In the genomic region with DNA sequence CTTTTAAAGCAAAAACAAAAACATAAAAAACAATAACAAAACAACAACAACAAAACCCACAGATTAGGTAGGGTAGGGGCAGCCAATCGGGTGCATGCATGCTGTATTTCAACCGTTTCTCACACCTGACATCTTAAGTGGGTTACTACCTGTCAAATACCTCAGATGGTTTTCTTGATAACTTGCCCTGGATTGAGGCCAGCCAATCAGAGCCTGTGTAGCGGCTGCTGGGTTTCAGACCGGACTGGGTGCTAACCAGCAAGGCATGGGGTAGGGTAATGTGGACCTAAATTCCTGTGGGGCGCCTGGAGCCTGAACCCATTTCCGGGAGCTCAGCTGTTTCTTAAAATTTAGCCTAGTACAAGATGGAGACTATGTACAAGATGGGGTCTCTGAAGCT, we compare ENCODE assay signal across 7 mouse cellular contexts. TPM values are rescaled to one million over a fixed set of nuclear protein-coding genes. Genes with fewer than 3 reads are reported as not detected.
DNase-seq lines count a peak whose midpoint lies in the region; ATAC-seq and TF ChIP-seq lines count a peak whose summit lies in the region.

No protein-coding gene starts in this region.

- H3K27me3 ChIP-seq in neural tube, embryonic 12.5 days (replicated peaks) = peaks cover 41% of the 10 kb centered on the region
- H3K27me3 ChIP-seq in hindbrain, embryonic 13.5 days = peaks cover 48% of the 10 kb centered on the region
- H3K27me3 ChIP-seq in limb, embryonic 11.5 days (ENCODE audit: control insufficient read depth, insufficient read depth, low read length) = peaks cover 31% of the 10 kb centered on the region
- no peaks in the 10 kb centered on the region for H3K27me3 ChIP-seq in stomach, postnatal 0 days (ENCODE audit: control insufficient read depth, insufficient read depth, low read length)

- no peak overlapping the region for H3K9ac ChIP-seq in neural tube, embryonic 12.5 days
- H3K9ac ChIP-seq in hindbrain, embryonic 13.5 days = no peak overlapping the region
- H3K9ac ChIP-seq in limb, embryonic 11.5 days (ENCODE audit: low read length) = no peak overlapping the region
- no peak overlapping the region for H3K9ac ChIP-seq in stomach, postnatal 0 days (ENCODE audit: low read length)

- no peak overlapping the region for H3K4me3 ChIP-seq in neural tube, embryonic 12.5 days
- H3K4me3 ChIP-seq in hindbrain, embryonic 13.5 days = no peak overlapping the region; the same call in 1 of the 2 replicates
- no peak overlapping the region for H3K4me3 ChIP-seq in limb, embryonic 11.5 days (ENCODE audit: low read depth, low read length)
- no peak overlapping the region for H3K4me3 ChIP-seq in stomach, postnatal 0 days (ENCODE audit: low read depth, low read length)

- DNase-seq in neural tube, embryonic 10.5 days (ENCODE audit: extremely low spot score, low spot score) = no peak
- no peak for DNase-seq in limb, embryonic 11.5 days (ENCODE audit: low spot score)
- DNase-seq in stomach, postnatal 0 days (ENCODE audit: low spot score) = no peak
- DNase-seq in frontal cortex, postnatal 25 days (ENCODE audit: low spot score in 2 of 2) = no peak
- no peak for DNase-seq in natural killer cell, adult 2 months (ENCODE audit: low spot score in 2 of 2)

- peaks cover 7% of the 10 kb centered on the region for H3K4me1 ChIP-seq in neural tube, embryonic 12.5 days
- peaks cover 13% of the 10 kb centered on the region for H3K4me1 ChIP-seq in hindbrain, embryonic 13.5 days (replicated peaks)
- H3K4me1 ChIP-seq in limb, embryonic 11.5 days (ENCODE audit: control insufficient read depth, insufficient read depth, low read length) = no peaks in the 10 kb centered on the region
- no peaks in the 10 kb centered on the region for H3K4me1 ChIP-seq in stomach, postnatal 0 days (replicated peaks; ENCODE audit: control insufficient read depth, insufficient read depth)

- ATAC-seq in neural tube, embryonic 12.5 days (ENCODE audit: low FRiP score, low read depth) = no peak
- ATAC-seq in hindbrain, embryonic 13.5 days (ENCODE audit: low FRiP score) = peak; percentile 29; the same call in 1 of the 2 replicates
- no peak for ATAC-seq in limb, embryonic 11.5 days (ENCODE audit: insufficient number of reproducible peaks, low FRiP score, low TSS enrichment, low read depth)
- no peak for ATAC-seq in stomach, postnatal 0 days (ENCODE audit: low FRiP score, low TSS enrichment)

- H3K4me2 ChIP-seq in neural tube, embryonic 12.5 days (replicated peaks) = peak overlapping the region; percentile 64; the same call in 1 of the 2 replicates
- H3K4me2 ChIP-seq in hindbrain, embryonic 13.5 days = peak overlapping the region; percentile 78
- peak overlapping the region; percentile 52 for H3K4me2 ChIP-seq in limb, embryonic 11.5 days (ENCODE audit: low read depth, severe bottlenecking)
- peak overlapping the region; percentile 61; the same call in 1 of the 2 replicates for H3K4me2 ChIP-seq in stomach, postnatal 0 days (replicated peaks; ENCODE audit: low read depth)

- H3K9me3 ChIP-seq in neural tube, embryonic 12.5 days = no peaks in the 10 kb centered on the region
- no peaks in the 10 kb centered on the region for H3K9me3 ChIP-seq in hindbrain, embryonic 13.5 days
- H3K9me3 ChIP-seq in limb, embryonic 11.5 days (ENCODE audit: control insufficient read depth, low read length) = no peaks in the 10 kb centered on the region
- H3K9me3 ChIP-seq in stomach, postnatal 0 days (ENCODE audit: control insufficient read depth, low read length) = no peaks in the 10 kb centered on the region

- no peak overlapping the region for H3K27ac ChIP-seq in neural tube, embryonic 12.5 days
- no peak overlapping the region for H3K27ac ChIP-seq in hindbrain, embryonic 13.5 days
- H3K27ac ChIP-seq in limb, embryonic 11.5 days (replicated peaks; ENCODE audit: low read depth, low read length) = no peak overlapping the region
- no peak overlapping the region for H3K27ac ChIP-seq in stomach, postnatal 0 days (replicated peaks)

- 23% methylated on average over 6 of the region's 6 CpGs for WGBS in neural tube, embryonic 12.5 days
- WGBS in hindbrain, embryonic 13.5 days = 27% methylated on average over 6 of the region's 6 CpGs
- 31% methylated on average over 6 of the region's 6 CpGs for WGBS in limb, embryonic 11.5 days
- 33% methylated on average over 6 of the region's 6 CpGs for WGBS in stomach, postnatal 0 days

- TF ChIP-seq EP300 in stomach, postnatal 0 days (optimal IDR thresholded peaks at IDR 0.05) = no peak

- H3K36me3 ChIP-seq in neural tube, embryonic 12.5 days = no peaks in the 10 kb centered on the region
- no peaks in the 10 kb centered on the region for H3K36me3 ChIP-seq in hindbrain, embryonic 13.5 days
- no peaks in the 10 kb centered on the region for H3K36me3 ChIP-seq in limb, embryonic 11.5 days (ENCODE audit: control insufficient read depth, insufficient read depth, low read length)
- no peaks in the 10 kb centered on the region for H3K36me3 ChIP-seq in stomach, postnatal 0 days (ENCODE audit: control insufficient read depth, insufficient read depth, low read length)

- TF ChIP-seq CTCF in stomach, postnatal 0 days (IDR thresholded peaks at IDR 0.05; ENCODE audit: low read depth) = no peak

RNA-seq across cellular contexts. Expression of gene Zbtb8b, which starts 0.5 kb away (rescaled TPM):
- 4.9 and 5.0 TPM in 2 replicates for polyA plus RNA-seq in neural tube, embryonic 12.5 days (2016; fragmentation: Nextera tagmentation; extraction: Ambion mirVana)
- polyA plus RNA-seq in hindbrain, embryonic 13.5 days (2015; fragmentation: Nextera tagmentation; extraction: Ambion mirVana) = 13.6 and 13.9 TPM in 2 replicates
- polyA plus RNA-seq in limb, embryonic 11.5 days (2014; fragmentation: Nextera tagmentation; extraction: Ambion mirVana) = 0.85 and 1.8 TPM in 2 replicates
- polyA plus RNA-seq in stomach, postnatal 0 days (2015; fragmentation: Nextera tagmentation; extraction: Ambion mirVana) = 0.68 and 0.72 TPM in 2 replicates

RNA-seq across cellular contexts. Expression of gene Bsdc1, which starts 20.2 kb away (rescaled TPM):
- 31.9 and 33.1 TPM in 2 replicates for polyA plus RNA-seq in neural tube, embryonic 12.5 days (2016; fragmentation: Nextera tagmentation; extraction: Ambion mirVana)
- 34.9 and 36.2 TPM in 2 replicates for polyA plus RNA-seq in hindbrain, embryonic 13.5 days (2015; fragmentation: Nextera tagmentation; extraction: Ambion mirVana)
- polyA plus RNA-seq in limb, embryonic 11.5 days (2014; fragmentation: Nextera tagmentation; extraction: Ambion mirVana) = 23.8 and 25.9 TPM in 2 replicates
- 16.7 and 17.9 TPM in 2 replicates for polyA plus RNA-seq in stomach, postnatal 0 days (2015; fragmentation: Nextera tagmentation; extraction: Ambion mirVana)

RNA-seq across cellular contexts. Expression of gene Tssk3, which starts 49.7 kb away (rescaled TPM):
- not detected in 2 replicates for polyA plus RNA-seq in neural tube, embryonic 12.5 days (2016; fragmentation: Nextera tagmentation; extraction: Ambion mirVana)
- polyA plus RNA-seq in hindbrain, embryonic 13.5 days (2015; fragmentation: Nextera tagmentation; extraction: Ambion mirVana) = 0.13 TPM in 1 of 2 replicates, not detected in the other
- not detected in 2 replicates for polyA plus RNA-seq in limb, embryonic 11.5 days (2014; fragmentation: Nextera tagmentation; extraction: Ambion mirVana)
- 0.07 TPM in 1 of 2 replicates, not detected in the other for polyA plus RNA-seq in stomach, postnatal 0 days (2015; fragmentation: Nextera tagmentation; extraction: Ambion mirVana)

RNA-seq across cellular contexts. Expression of gene Fam229a, which starts 49.8 kb away (rescaled TPM):
- not detected in 2 replicates for polyA plus RNA-seq in neural tube, embryonic 12.5 days (2016; fragmentation: Nextera tagmentation; extraction: Ambion mirVana)
- polyA plus RNA-seq in hindbrain, embryonic 13.5 days (2015; fragmentation: Nextera tagmentation; extraction: Ambion mirVana) = 0.36 TPM in 1 of 2 replicates, not detected in the other
- polyA plus RNA-seq in limb, embryonic 11.5 days (2014; fragmentation: Nextera tagmentation; extraction: Ambion mirVana) = not detected in 2 replicates
- polyA plus RNA-seq in stomach, postnatal 0 days (2015; fragmentation: Nextera tagmentation; extraction: Ambion mirVana) = 0.36 and 0.44 TPM in 2 replicates
